Mouse (Mus musculus) thymus, postnatal 14 days (tissue): ENCODE data around the gene Kcnk13.

ENCODE experiments used
- DNase-seq: peaks from one replicate; pipeline ENCODE4 v3.0.0; 2021

The Kcnk13 gene

GRCm38 (mm10) chr12:100100707-100101030, 136.4 kb downstream of the Kcnk13 start:
- DNase-seq, result no peak

- no peak for DNase-seq
Measured at GRCm38 (mm10) chr12:100101651-100102050, 137.4 kb downstream of the Kcnk13 start.

- DNase-seq, result no peak
Measured at GRCm38 (mm10) chr12:100104530-100104929, 140.2 kb downstream of the Kcnk13 start.

- DNase-seq, result peak; percentile 81
Measured at GRCm38 (mm10) chr12:100106275-100106895, 142.1 kb downstream of the Kcnk13 start.

GRCm38 (mm10) chr12:100107436-100107835, 143.1 kb downstream of the Kcnk13 start:
- DNase-seq, result no peak

- DNase-seq, result peak; percentile 83
Measured at GRCm38 (mm10) chr12:100109986-100110696, 145.8 kb downstream of the Kcnk13 start, which contains the start of gene Psmc1. TSS of gene Psmc1 (plus strand) at chr12:100110154.
